Mouse (Mus musculus) forebrain, embryonic 13.5 days (tissue): Measurements from ENCODE around the gene Mrpl12. TPM values are rescaled to one million over a fixed set of nuclear protein-coding genes. Genes with fewer than 3 reads are reported as not detected.

Experiments used
- ATAC-seq: fragments of 200-750 bp; cut with Nextera tagmentation; 2 replicates; pipeline ENCODE4 v1.8.0; 2017
- H3K27ac ChIP-seq: fragments of 300-500 bp; sonication (generic); 2 replicates; pipeline ENCODE4 v1.5.1; 2015; ENCODE audit warnings: inconsistent platforms, mild to moderate bottlenecking, moderate library complexity
- H3K27me3 ChIP-seq: fragments of 300-500 bp; sonication (generic); 2 replicates; pipeline ENCODE4 v1.6.1; 2015; ENCODE audit warnings: mild to moderate bottlenecking, inconsistent platforms
- H3K36me3 ChIP-seq: fragments of 300-500 bp; sonication (generic); 2 replicates; pipeline ENCODE4 v1.6.1; 2015; ENCODE audit warnings: mild to moderate bottlenecking, inconsistent platforms; ENCODE audit not compliant: poor library complexity, severe bottlenecking
- H3K4me1 ChIP-seq: fragments of 300-500 bp; sonication (generic); 2 replicates; pipeline ENCODE4 v1.6.1; 2015; ENCODE audit warnings: inconsistent platforms
- H3K4me2 ChIP-seq: fragments of 300-500 bp; sonication (generic); 2 replicates; pipeline ENCODE4 v1.6.1; 2015; ENCODE audit warnings: inconsistent platforms, mild to moderate bottlenecking, moderate library complexity
- H3K4me3 ChIP-seq: fragments of 300-500 bp; sonication (generic); 2 replicates; pipeline ENCODE4 v1.5.1; 2015; ENCODE audit warnings: mild to moderate bottlenecking, inconsistent platforms
- H3K9ac ChIP-seq: fragments of 300-500 bp; sonication (generic); 2 replicates; pipeline ENCODE4 v1.6.1; 2015; ENCODE audit warnings: mild to moderate bottlenecking, inconsistent platforms
- H3K9me3 ChIP-seq: fragments of 300-500 bp; sonication (generic); replicated peaks from 2 replicates; pipeline ENCODE4 v1.6.1; 2016; ENCODE audit warnings: inconsistent platforms
- WGBS: fragments of 180-500 bp; shearing (Covaris S2); methylation state at CpG from one replicate; pipeline ENCODE4 v1.1.7; 2015; 5-methylcytosine and 5-hydroxymethylcytosine counted together
- polyA plus RNA-seq: library from polyadenylated mRNA; unstranded; fragments of >200 nt; fragmentation: Nextera tagmentation; extraction: Ambion mirVana; gene quantifications from 2 replicates; pipeline ENCODE4 v1.2.1, GENCODE M21; 2015

Mrpl12 gene
- polyA plus RNA-seq, 1 experiment from 2014 or later = 127 TPM

GRCm38 (mm10) chr11:120488516-120488915, 4.1 kb downstream of the Mrpl12 start:
- no peak overlapping the region for H3K4me2 ChIP-seq
- H3K4me3 ChIP-seq = no peak overlapping the region
- peaks cover 54% of the 10 kb centered on the region for H3K4me1 ChIP-seq
- H3K36me3 ChIP-seq = peaks cover 38% of the 10 kb centered on the region
- no peak for ATAC-seq
- H3K9ac ChIP-seq = no peak overlapping the region
- no peak overlapping the region for H3K27ac ChIP-seq
- WGBS = 78% methylated on average over 4 of the region's 4 CpGs
- H3K9me3 ChIP-seq = no peaks in the 10 kb centered on the region
- H3K27me3 ChIP-seq = no peaks in the 10 kb centered on the region

GRCm38 (mm10) chr11:120489054-120489761, 4.8 kb downstream of the Mrpl12 start:
- Histone ChIP-seq H3K4me3 (no peak overlapping the region; the same call in 1 of the 2 replicates), H3K9ac (no peak overlapping the region), H3K9me3 (no peaks in the 10 kb centered on the region), H3K27ac (no peak overlapping the region), H3K36me3 (peaks cover 39% of the 10 kb centered on the region), H3K4me2 (no peak overlapping the region), H3K27me3 (no peaks in the 10 kb centered on the region), H3K4me1 (peaks cover 51% of the 10 kb centered on the region)
- ATAC-seq = peak; percentile 31
- WGBS = 65% methylated on average over 4 of the region's 4 CpGs

- peaks cover 51% of the 10 kb centered on the region for H3K36me3 ChIP-seq
- H3K4me1 ChIP-seq = peaks cover 46% of the 10 kb centered on the region
- peak overlapping the region; percentile 96 for H3K4me3 ChIP-seq
- no peaks in the 10 kb centered on the region for H3K27me3 ChIP-seq
- ATAC-seq = no peak
- H3K9me3 ChIP-seq = no peaks in the 10 kb centered on the region
- peak overlapping the region; percentile 92; the same call in 1 of the 2 replicates for H3K9ac ChIP-seq
- 32% methylated on average over 4 of the region's 4 CpGs for WGBS
- peak overlapping the region; percentile 76 for H3K27ac ChIP-seq
- peak overlapping the region; percentile 81 for H3K4me2 ChIP-seq
Observed at GRCm38 (mm10) chr11:120490291-120491046, 6.1 kb downstream of the Mrpl12 start.

GRCm38 (mm10) chr11:120491317-120492023, 7.1 kb downstream of the Mrpl12 start, which contains the start of gene Slc25a10:
TSS of gene Slc25a10 (plus strand) at chr11:120491840.
- under 1% methylated on average over 32 of the region's 35 CpGs for WGBS
- Histone ChIP-seq H3K4me2 (peak within 1 kb of the TSS; percentile 81), H3K9ac (peak within 1 kb of the TSS; percentile 92), H3K36me3 (peaks cover 51% of the 10 kb centered on the region), H3K27ac (peak within 1 kb of the TSS; percentile 76), H3K4me3 (peak within 1 kb of the TSS; percentile 96), H3K9me3 (no peaks in the 10 kb centered on the region), H3K4me1 (peaks cover 40% of the 10 kb centered on the region), H3K27me3 (no peaks in the 10 kb centered on the region)
- peak; percentile 87 for ATAC-seq

DNA sequence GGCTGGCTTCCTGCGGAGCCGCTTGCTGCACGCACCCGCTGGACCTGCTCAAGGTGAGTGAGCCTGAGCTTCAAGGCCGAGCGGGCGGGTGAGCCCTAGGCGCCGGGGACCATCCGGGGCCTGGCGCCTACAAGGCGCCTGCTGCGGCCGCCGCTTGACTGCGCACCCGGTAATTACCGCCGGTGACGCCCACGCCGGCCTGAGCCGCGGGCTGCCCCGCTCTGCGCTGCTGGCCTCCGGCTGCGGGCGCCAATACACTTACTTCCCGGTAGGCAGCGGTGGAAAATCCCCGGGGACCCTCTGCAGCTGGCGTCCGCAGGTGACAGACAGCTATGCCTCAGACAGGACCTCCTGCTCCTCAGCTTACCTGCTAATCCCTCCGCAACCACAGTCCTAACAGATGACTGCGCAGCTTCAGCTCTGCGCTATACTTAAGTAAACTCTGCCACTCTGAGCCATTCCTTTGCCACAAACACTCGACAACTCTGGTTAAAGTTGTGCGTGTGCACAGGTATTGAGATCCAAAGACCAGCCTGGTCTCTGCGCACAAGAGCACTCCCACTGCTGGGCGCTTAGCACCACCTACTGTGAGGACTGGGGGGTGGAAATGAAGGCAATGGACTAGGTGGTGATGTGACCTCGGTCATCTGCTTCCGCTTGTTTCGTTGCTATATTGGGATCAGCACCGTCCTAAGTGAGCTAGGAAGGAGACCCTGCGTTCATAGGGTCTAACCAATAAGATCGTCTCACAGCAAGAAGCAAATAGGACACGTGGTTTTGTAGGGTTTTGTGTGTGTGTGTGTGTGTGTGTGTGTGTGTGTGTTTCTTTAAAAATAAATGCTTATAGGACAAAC, 7.8 kb downstream of the Mrpl12 start:
- H3K4me3 ChIP-seq = peak overlapping the region; percentile 96
- WGBS = under 1% methylated on average over 48 of the region's 48 CpGs
- H3K4me1 ChIP-seq = peaks cover 40% of the 10 kb centered on the region
- peak overlapping the region; percentile 81 for H3K4me2 ChIP-seq
- no peaks in the 10 kb centered on the region for H3K9me3 ChIP-seq
- peak; percentile 34 for ATAC-seq
- H3K9ac ChIP-seq = peak overlapping the region; percentile 92
- peaks cover 51% of the 10 kb centered on the region for H3K36me3 ChIP-seq
- no peaks in the 10 kb centered on the region for H3K27me3 ChIP-seq
- H3K27ac ChIP-seq = peak overlapping the region; percentile 76

DNA sequence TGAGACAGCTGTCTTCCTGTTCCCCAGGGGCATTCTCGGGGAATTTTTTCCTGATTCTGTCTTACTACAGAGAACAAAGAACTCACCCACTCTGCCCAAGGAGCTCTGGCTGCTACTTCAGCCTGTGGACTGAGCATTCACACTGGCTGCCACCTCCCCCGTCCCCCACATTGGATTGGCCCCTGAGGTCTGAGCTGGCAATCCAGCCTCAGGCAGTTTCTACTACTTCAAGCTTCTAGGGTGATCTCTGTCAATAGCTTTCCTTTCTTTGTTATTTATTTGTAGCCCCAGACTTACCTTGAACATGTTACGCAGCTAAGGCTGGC, 8.4 kb downstream of the Mrpl12 start:
- Histone ChIP-seq H3K9ac (peak overlapping the region; percentile 92), H3K4me2 (peak overlapping the region; percentile 81), H3K27me3 (no peaks in the 10 kb centered on the region), H3K9me3 (no peaks in the 10 kb centered on the region), H3K36me3 (peaks cover 51% of the 10 kb centered on the region), H3K4me1 (peaks cover 40% of the 10 kb centered on the region), H3K4me3 (peak overlapping the region; percentile 96), H3K27ac (peak overlapping the region; percentile 76)
- ATAC-seq = no peak
- WGBS = 17% methylated on average over 3 of the region's 3 CpGs

GRCm38 (mm10) chr11:120493351-120493750, 8.9 kb downstream of the Mrpl12 start:
- peaks cover 40% of the 10 kb centered on the region for H3K4me1 ChIP-seq
- ATAC-seq = no peak
- no peaks in the 10 kb centered on the region for H3K27me3 ChIP-seq
- peak overlapping the region; percentile 92 for H3K9ac ChIP-seq
- H3K4me2 ChIP-seq = peak overlapping the region; percentile 81
- H3K4me3 ChIP-seq = peak overlapping the region; percentile 96
- WGBS = 43% methylated on average over 3 of the region's 3 CpGs
- no peaks in the 10 kb centered on the region for H3K9me3 ChIP-seq
- peak overlapping the region; percentile 76 for H3K27ac ChIP-seq
- peaks cover 51% of the 10 kb centered on the region for H3K36me3 ChIP-seq

DNA sequence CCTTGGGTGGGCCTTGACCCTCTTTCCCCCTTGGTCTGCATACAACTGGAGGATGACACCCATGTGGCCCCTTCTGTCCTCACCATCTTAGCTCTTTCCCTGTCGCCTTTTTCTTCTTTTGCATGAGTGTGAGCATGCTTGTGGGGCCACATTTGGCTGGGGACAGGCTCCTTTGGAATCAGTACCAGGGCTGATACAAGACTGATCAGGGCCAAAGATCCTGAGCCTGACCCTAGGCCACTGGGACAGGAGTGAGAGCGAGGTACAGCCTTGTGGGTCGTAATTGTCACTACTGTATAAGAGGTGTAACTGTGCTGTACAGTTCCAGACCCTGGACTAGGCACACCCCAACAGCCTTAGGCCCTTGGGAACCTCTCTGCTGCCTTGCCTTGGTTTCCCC, 9.5 kb downstream of the Mrpl12 start:
- no peak for ATAC-seq
- H3K27ac ChIP-seq = no peak overlapping the region
- 88% methylated on average over 3 of the region's 3 CpGs for WGBS
- no peak overlapping the region; the same call in 1 of the 2 replicates for H3K9ac ChIP-seq
- peaks cover 39% of the 10 kb centered on the region for H3K4me1 ChIP-seq
- H3K36me3 ChIP-seq = peaks cover 51% of the 10 kb centered on the region
- no peaks in the 10 kb centered on the region for H3K27me3 ChIP-seq
- H3K9me3 ChIP-seq = no peaks in the 10 kb centered on the region
- H3K4me3 ChIP-seq = no peak overlapping the region
- H3K4me2 ChIP-seq = peak overlapping the region; percentile 81; the same call in 1 of the 2 replicates

GRCm38 (mm10) chr11:120497436-120497835, 13.0 kb downstream of the Mrpl12 start:
- Histone ChIP-seq H3K9ac (no peak overlapping the region), H3K4me1 (peaks cover 15% of the 10 kb centered on the region), H3K27ac (no peak overlapping the region), H3K9me3 (no peaks in the 10 kb centered on the region), H3K4me2 (no peak overlapping the region), H3K27me3 (no peaks in the 10 kb centered on the region), H3K36me3 (peaks cover 55% of the 10 kb centered on the region), H3K4me3 (no peak overlapping the region)
- no peak for ATAC-seq
- WGBS = 92% methylated on average over 3 of the region's 3 CpGs

DNA sequence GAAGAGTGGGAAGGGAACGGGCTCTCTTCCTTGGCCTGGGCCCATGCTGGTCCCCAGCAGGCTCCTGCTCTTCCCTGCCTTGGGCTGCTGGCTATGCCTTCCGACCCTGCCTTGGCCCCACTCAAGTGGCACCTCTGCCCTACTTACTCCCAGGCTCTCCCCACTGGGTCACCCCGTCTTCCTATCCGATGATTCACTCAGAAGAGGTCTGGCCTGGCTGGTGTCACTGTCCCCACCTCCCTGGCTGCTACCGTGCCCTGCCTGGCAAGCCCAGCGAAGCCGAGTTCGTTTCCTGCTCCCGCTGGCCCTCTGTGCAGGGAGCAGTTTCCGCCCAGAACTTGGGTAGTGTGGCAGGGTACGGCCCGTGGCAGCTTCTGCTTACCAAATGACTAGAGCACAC, 13.8 kb downstream of the Mrpl12 start:
- H3K9ac ChIP-seq = no peak overlapping the region

DNA sequence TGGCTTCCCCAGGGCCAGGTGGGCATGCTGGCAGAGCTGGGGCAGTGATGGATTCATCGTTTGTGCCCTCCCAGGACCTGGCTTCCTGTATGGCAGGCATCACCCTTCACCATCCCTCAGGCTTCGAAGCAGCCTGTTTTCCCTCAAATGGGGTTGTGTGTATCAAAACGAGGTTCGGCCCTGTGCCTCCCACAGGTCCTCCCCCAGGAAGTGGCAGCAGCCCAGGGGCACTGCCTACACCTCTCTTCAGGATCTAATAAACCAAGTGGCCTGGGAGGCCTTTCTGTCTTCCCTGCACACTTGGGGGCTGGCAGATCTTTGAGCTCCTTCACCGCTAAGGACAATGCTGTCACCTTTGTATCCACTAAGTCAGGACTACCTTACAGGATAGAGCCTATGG, 14.5 kb downstream of the Mrpl12 start:
- Histone ChIP-seq H3K36me3 (peaks cover 55% of the 10 kb centered on the region), H3K4me3 (no peak overlapping the region), H3K4me2 (no peak overlapping the region), H3K4me1 (0 out of 2 replicates have a peak, but pooled peaks cover under 1% of the 10 kb centered on the region), H3K9me3 (no peaks in the 10 kb centered on the region), H3K27me3 (no peaks in the 10 kb centered on the region), H3K27ac (no peak overlapping the region), H3K9ac (no peak overlapping the region; the same call in 1 of the 2 replicates)
- 84% methylated on average over 5 of the region's 5 CpGs for WGBS
- no peak for ATAC-seq

More for the DNA sequence above, 13.8 kb downstream of the Mrpl12 start:
- no peaks in the 10 kb centered on the region for H3K27me3 ChIP-seq
- no peak overlapping the region for H3K4me3 ChIP-seq
- WGBS = 94% methylated on average over 12 of the region's 12 CpGs
- H3K9me3 ChIP-seq = no peaks in the 10 kb centered on the region
- ATAC-seq = no peak
- no peak overlapping the region for H3K27ac ChIP-seq
- peaks cover 7% of the 10 kb centered on the region for H3K4me1 ChIP-seq
- no peak overlapping the region for H3K4me2 ChIP-seq
- H3K36me3 ChIP-seq = peaks cover 55% of the 10 kb centered on the region
